Mouse (Mus musculus) gastrocnemius, postnatal 36 days (tissue): Measurements from ENCODE around the gene Scml4. TPM values are rescaled to one million over a fixed set of nuclear protein-coding genes. Genes with fewer than 3 reads are reported as not detected.

Experiments used
- DNase-seq, 2 experiments: peaks; one replicate each; pipeline ENCODE4 v3.0.0; 2022
- intact Hi-C: fragments of 180-260 bp; cut with DNase I; formaldehyde crosslinking; loops from one replicate; pipeline ENCODE4 v1.15.1; 2025
- total RNA-seq, 2 experiments: library from RNA; stranded (reverse); gene quantifications; 2 replicates each; pipeline ENCODE4 v1.2.3; 2021

Scml4 gene
- total RNA-seq, 2 experiments from 2014 or later: 0.94 to 1.3 TPM

DNA sequence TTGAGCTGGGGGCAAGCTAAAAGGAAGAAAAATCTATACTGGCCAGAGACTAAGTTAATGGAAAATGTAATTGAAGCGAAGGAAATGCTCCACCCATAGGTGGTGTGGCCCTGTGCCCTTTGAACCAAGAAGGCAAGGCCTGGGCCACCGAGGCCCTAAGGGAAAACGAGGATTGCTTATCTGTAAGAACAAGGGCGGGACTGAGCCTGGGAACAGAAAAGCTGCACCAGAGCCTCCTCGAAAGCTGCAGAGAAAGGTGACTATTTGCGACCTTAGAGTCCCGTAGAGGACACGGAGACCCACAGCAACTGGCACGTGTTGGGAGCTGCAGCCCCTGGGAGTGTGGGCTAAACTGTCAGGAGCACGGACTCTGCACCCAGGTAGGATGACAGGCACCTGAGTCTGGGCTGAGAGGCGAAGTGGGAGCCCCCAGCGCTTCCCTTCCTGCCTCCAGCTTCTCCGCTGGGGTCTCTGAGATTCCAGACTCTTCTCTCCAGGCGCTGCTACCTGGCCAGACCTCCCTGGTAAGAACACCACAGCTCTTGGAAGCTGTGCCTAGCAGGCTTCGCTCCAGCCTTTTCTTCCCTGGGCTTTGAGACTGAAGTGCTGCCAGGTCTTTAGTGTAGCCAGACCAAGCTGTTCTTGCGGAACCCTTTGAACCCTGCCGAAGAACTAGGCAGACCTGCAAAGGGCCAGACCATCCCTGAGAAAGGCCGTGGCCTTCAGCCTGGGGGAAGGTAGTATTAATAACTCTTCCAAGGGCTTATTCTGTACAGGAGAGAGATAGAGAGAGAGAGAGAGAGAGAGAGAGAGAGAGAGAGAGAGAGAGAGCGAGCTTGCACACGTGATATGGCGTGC lies 80.3 kb downstream of the Scml4 start:
- intact Hi-C loops: loop anchor here (5.0 kb wide), 1 partner anchor 78 kb away; the partner anchor contains the start of gene Scml4
- no peak for DNase-seq

DNA sequence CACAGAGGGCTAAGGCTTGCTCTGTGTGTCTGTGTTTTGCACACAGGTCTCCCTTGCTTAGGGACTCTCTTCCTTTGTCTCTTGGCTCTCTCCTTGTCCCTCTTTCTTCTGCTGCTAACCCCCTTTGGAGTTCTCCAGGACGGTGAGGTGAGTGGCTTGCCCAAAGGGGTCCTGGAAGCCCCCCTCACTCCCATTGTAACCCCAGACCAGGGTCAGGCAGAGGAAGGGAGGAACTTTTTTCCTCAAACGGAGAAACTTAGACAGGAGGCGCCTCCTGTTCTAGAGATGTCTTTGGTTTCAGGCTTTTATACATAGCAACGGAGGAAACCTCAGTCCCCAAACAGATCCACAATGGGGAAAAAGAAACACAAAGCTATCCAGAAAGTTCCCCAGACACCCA lies 81.1 kb downstream of the Scml4 start:
- DNase-seq: no peak

DNA sequence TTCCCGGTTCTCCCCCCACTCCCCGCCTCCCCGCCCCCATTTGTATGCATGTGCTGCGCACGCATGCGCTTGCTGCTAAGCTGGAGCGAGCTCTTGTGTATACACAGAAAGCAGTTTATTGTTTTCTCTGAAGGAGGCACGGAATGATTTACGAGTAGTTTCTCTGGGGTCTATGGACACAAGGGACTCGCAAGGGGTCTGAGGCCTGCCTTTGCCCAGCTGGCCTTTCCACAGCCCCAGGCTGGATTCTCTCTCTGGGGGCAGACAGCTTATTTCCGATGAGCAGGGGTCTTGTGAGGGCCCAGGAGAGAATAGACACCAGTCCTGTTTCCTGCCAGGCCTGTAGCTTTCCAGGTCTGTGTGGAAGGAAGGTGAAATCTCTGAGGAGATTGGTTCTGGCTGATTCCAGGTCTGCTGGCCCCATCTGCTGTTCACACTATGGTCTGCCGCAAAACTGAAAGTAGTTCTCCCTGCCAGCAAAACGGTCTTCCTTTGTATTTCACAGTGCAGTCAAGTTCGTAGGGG lies 81.6 kb downstream of the Scml4 start:
- peak in 1 of 2 experiments; percentile 52 for DNase-seq
- intact Hi-C loops: loop anchor here (1.0 to 5.0 kb wide), 2 partner anchors 79 to 99 kb away; partner anchors contain the start of gene Scml4

More for the DNA sequence above, 81.1 kb downstream of the Scml4 start:
- intact Hi-C loops: loop anchor here (5.0 kb wide), 1 partner anchor 79 kb away; the partner anchor contains the start of gene Scml4

DNA sequence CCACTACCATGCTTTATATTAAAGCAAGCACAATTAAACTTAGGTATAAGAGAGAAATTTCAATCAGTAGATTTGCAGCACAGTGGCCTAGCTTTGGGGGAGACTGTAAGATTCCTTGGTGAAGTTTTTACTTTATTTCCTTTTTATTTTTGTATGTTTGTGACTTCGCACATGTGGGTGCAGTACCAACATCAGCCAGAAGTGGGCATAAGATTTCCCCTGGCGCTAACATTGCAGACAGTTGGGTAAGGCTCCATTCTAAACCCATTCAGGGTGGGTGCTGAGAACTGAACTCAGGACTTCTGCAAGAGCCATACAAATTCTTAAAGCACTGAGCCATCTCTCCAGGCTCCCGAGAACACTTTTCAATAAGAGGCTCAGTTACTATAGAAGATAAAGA lies 82.1 kb downstream of the Scml4 start:
- DNase-seq: no peak
- intact Hi-C loops: loop anchor here (1.0 to 5.0 kb wide), 2 partner anchors 80 to 100 kb away; partner anchors contain the start of gene Scml4

DNA sequence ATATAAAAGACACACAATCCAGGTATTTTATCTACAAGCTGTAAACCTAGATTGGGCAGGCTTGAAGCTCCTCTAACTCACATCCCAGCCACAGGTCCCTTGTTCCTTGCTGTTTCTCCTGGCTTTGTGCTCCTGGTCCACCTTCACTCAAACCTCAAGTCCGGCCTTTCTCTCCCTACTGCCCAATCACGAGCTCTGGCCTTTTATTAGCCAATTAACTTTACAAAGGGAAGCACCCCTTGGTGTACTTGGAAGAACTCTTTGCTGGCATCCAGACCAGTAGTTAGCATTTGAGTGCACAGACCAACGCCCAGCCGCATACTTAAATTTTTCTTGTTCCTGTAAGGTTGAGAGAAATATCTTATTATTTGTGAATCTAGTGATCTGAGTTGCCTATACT lies 85.1 kb downstream of the Scml4 start:
- intact Hi-C loops: no loop called here
- no peak for DNase-seq

DNA sequence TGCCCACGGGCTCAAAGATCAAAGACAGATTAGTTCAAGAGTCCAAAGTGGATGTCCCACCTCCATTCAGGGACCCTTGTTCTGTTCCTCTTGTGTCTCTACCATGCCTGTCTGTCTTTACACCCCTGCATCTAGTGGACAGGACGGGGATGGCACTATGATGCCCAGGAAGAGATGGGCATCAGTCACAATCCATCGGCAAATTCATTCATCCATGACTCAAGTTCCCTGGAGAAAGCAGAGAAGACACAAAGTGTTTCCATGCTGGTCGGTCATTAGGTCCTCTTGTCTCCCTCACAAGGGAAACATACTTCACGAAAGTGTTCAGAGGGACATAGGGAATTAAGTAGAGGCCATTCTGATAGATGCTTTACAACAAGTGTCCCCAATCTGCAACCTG lies 87.2 kb downstream of the Scml4 start:
- intact Hi-C loops: no loop called here
- no peak for DNase-seq

DNA sequence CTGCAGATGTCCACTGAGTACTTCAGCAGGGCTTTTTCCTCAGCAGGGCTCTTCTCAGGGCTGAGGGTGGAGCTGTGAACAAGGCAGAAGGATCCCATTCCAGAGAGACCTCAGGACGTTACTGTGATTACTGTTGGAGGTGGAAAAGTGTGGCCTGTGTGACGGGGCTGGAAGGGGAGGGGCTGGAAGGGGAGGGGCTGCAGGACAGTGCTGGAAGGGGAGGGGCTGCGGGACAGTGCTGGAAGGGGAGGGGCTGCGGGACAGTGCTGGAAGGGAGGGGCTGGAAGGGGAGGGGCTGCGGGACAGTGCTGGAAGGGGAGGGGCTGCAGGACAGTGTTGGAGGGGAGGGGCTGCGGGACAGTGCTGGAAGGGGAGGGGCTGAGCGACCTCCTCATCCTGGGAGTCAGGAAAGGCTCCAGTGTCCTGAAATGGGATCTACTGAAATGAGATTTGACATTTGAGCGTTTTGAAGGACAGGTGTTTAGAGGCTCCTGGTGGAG lies 90.1 kb downstream of the Scml4 start:
- peak in 1 of 2 experiments; percentile 39 for DNase-seq
- intact Hi-C loops: no loop called here

DNA sequence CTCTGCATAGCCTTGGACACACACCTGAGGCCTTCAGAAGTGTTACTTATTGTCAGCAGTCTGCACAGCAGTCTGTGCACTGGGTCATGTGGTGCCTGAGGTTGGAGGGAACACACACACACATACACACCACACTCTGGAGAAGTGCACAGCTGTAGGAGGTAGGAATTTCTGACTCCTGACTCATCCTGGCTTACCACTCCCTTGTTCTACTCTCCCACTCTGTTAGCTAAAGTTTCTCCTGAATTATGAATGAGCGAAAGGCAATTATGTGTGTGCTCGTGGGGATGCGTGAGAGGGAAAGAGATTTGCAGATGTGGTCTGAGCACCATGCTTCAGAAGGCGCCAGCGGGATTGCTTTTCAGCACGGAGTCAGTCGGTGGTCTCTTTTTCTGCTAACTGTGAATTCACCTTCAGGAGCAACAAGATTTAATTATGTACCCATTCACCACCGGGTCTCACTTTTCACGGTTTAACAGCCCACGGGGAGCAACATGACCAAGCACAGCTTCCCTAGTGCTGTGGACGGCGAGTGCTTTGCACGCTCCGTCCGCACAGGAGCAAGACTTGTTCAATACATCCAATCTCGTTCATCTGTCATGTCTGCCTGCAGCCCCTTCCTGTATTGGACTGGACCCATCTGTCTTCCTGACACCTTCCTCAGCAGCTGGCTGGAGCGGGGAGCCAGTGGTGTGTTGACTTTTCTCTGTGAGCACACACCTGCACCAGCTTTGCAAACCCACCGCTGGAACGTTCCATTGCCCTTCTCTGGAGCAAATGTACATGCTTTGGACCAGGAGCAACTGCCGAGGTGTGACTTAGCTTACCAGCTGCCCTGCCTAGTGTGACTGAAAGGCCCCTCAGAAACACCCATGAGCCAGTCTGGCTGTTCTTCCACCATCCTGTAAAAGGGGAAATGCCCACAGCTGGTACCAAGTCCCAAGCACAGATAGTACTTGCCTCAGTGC lies 91.2 kb downstream of the Scml4 start:
- DNase-seq: no peak
- intact Hi-C loops: no loop called here

DNA sequence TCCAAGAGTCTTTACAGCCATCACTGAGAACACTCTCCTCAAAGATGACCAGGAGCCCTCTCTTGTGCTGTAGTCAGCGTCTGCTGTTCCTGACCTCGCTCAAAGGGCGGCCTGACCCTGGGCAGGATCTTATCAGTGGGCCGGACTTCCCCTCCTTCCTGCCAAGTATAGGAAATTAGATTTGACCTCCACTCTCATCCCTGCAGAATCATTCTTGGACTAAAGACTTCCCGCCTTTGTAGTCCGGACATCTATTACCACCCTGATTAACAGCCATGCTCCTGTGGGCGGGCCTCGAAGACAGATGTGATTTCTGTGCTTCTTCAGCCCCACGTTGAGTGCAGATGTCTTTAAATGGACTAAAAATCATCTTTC lies 91.9 kb downstream of the Scml4 start:
- no peak for DNase-seq
- intact Hi-C loops: no loop called here

DNA sequence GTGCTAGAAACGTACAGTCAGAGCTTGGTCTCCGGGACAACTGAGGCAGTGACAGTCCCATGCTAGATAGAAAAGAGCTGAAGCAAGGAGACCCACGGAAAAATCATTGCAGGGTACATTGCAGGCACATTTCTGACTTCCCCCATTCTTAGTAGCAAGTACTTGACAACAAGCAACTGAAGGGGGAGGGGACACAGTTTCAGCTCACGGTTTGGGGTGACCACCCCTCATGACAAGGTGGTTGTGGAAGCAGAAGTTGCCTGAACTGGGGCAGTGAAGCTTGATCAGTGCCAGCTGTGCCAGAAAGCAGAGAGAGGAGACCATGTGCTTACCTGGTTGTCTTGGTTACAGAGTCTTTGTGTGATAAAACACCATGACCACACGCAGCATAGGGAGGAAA lies 93.4 kb downstream of the Scml4 start:
- intact Hi-C loops: no loop called here
- DNase-seq: no peak

DNA sequence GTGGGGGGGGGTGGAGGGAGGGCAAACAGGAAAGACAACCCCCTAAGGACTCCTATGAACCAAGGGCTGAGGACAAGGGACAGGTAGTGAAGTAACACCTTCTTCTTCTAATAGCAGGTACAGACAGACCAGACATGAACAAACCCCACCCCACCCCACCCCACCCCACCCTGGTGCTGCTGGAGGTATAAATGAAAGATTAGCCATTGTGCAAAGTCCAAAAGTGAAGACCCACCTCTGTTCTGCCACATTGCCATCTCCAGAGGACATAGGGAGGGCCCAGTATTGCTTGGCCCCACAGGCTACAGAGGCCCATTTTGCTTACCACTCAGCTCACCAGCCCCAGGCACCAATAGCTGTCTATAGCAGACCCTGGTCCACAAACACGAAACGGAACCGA lies 95.0 kb downstream of the Scml4 start:
- intact Hi-C loops: no loop called here
- no peak for DNase-seq

DNA sequence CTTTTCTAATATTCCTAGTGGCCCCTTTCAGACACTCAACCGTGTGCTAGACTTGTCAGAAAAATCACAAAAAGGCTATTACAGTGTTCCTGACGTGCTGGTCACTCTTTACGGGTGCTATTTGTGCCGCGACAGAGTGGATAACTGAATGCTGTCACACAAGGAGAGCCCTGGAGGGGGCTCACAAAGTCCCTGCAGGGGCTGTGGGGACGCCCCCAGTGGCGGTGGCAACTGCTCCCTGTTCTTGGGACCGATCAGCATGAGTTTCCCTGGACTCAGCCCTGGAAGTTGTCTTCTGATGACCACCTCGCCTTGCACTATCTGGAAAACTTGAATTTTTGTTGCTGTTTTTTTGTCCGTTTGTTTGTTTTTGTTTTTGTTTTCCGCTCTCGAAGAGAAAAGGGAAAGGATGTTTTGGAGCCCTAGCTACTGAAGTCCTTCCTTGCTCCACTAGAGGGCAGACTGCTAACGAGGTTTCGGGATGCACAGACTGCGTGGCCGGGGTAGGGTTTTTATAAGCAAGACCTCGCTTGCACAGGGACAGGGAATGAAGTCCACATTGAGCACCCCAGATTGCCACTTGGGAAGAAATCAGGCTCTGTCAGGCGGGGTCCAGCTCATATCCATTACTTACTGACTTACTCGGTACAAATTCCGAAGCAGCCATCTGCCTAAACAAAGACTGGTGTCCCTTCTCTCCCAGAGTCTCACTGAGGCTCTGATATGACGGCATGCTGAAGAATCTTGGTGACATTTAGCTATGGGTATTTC lies 97.9 kb downstream of the Scml4 start:
- DNase-seq: peak; percentile 54 to 56
- intact Hi-C loops: loop anchor here (1.0 kb wide), 1 partner anchor 29 kb away; no protein-coding TSS in a partner anchor

DNA sequence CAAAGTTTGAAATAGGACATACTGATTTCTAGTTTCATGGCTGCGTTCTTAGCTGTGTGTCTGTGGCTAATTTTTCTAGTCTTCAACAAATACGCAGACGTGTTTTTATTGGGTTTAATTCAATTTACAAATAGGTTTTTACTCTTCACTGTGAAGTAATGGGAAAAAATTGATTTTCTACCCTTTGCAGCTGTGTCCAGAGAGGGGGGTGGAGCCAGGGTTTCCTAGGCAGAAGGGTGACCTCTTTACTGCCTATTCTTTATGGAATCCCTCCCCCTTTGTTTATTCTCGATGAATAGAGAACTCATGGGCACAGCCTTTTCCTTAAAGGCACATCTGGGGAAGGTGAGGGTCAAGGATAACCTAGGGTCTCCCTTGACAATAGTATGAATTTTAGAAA lies 98.5 kb downstream of the Scml4 start:
- DNase-seq: no peak
- intact Hi-C loops: loop anchor here (1.0 kb wide), 1 partner anchor 29 kb away; no protein-coding TSS in a partner anchor

DNA sequence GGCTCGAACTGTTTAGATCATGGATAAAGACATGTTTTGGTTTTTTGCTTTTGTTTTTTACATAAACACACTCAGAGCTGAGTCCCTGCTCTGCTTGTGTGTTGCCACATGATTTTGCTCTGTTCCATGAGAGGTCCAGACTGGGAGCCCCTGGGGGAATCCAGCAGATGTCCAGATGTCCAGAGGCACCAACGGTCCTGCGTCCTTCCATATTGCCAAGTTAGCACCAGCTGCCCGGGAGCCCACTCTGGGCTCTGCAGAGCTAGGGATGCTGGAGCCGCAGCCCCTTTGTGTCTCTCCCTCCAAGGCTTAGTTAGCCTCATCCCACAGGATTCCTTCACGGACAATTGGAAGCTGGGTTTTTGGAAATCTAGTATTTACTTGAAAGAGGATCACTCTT lies 101.6 kb downstream of the Scml4 start:
- no peak for DNase-seq
- intact Hi-C loops: no loop called here

DNA sequence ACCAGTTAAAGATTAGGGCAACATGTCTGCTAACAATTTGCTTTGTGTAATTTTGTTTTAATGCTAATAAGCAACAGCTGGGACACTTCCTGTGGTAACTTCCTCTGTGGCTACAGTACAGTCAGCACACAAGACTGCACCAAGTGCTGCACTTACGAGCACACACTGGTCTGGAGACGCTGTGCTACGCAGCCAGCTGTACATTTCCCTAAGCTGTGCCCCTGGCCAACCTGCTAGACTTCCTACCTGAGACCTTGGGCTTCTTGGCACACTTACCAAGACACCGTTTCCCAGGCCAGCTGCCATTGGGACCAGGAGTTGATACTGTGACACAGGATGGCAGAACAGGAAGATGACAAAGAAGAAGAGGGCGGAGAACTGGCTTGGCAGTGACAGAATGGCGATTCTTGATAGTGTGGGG lies 102.0 kb downstream of the Scml4 start:
- no peak for DNase-seq
- intact Hi-C loops: no loop called here

DNA sequence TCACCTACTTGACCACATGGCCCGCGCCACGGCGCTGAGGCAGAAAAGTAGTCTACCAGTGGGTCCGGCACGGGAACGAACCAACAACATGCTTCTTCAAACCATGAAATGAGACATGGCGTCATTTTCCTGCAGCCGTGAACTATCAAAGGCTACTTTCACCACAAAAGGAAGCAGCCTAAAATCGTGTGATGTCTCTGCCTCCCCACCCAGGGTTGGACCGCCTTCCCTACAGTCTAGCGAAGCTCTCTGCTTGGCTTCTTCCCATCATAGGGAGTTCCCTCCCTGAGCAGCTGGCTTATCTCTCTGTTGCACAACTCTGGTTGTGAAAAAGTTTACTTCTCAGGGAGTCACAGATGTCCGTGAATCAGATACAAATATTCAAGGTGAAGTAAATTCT lies 102.5 kb downstream of the Scml4 start:
- peak in 1 of 2 experiments; percentile 24 for DNase-seq
- intact Hi-C loops: no loop called here

DNA sequence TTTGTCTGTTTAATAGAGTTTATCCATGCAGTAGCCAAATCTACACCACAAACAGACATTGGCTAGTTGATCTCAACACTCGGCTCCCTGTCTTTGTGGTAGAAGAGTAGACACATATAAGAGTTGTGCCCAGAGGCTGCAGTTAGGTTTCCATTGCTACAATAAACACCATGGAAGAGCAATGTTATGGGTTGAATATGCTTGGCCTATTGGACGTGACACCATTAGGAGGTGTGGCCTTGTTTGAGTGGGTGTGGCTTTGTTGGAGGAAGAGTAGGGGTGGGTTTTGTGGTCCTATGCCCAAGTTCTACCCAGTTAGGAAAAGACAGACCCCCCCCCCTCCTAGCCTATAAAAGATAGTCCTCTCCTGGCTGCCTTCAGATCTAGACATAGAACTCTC lies 102.9 kb downstream of the Scml4 start:
- intact Hi-C loops: no loop called here
- DNase-seq: no peak

DNA sequence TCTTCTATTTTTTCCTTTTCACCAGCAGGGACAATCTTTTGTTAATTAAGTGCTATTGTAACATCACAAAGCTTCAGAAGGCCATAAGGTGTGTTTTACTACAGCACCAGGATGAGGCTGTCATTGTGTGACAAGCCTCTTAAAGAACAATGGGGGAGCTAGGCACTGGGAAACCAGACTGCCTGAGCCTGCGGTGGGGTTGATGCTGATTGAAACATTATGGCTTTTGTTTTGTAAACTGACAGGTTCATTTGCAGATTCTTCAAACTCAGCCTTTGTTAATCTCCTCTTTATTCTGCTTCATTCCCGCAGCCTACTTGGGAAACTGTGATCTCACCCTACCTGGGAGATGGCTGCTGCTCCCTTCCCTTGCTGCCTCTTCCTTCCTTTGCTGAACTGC lies 108.2 kb downstream of the Scml4 start:
- no peak for DNase-seq
- intact Hi-C loops: no loop called here

DNA sequence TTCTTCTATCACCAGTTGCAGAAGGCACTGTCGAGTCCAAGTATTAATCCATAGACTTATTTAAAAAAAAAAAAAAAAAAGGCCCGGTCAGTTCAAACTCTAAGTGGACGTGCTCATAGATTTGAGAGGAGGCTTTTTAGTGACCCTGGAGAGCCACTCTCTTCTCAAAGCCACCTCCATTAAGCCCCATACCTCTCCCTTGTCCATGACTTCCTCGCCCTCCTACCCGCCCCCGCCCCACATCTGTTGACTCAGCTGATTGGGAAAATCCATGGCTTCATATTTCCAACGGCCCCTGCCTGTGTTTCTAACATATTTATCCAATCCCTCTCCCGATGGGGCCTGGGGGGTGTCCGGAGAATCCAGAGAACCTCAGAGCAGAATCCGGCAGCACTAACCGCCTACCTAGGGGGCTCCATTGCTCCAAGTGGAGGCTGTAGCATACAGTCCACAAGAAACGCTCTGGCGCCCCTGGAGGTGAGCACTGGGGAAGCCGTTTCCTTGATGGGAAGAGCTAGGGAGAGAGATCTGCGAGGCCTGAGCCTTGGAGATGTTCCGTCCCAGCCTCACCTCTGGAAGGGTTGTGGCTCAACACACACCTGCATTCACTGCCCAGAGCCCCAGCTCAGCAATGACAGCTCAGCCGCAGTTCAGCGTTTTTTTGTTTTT lies 112.5 kb downstream of the Scml4 start:
- intact Hi-C loops: no loop called here
- peak in 1 of 2 experiments; percentile 55 for DNase-seq
